Mouse (Mus musculus) C2C12 (cell line): ENCODE results near the gene Rsu1. TPM values are rescaled to one million over a fixed set of nuclear protein-coding genes. Genes with fewer than 3 reads are reported as not detected.

Source experiments
- H3K27me3 ChIP-seq: one replicate; pipeline ENCODE4 v1.6.1; 2011; ENCODE audit not compliant: control insufficient read depth, insufficient read depth, insufficient read length
- H3K36me3 ChIP-seq: one replicate; pipeline ENCODE4 v1.6.1; 2011; ENCODE audit not compliant: control insufficient read depth, insufficient read depth
- H3K4me3 ChIP-seq: one replicate; pipeline ENCODE4 v1.5.1; 2011; ENCODE audit warnings: mild to moderate bottlenecking, control low read depth; ENCODE audit not compliant: poor library complexity, insufficient read depth, severe bottlenecking
- H3K79me2 ChIP-seq: one replicate; pipeline ENCODE4 v1.6.1; 2011; ENCODE audit not compliant: control insufficient read depth, insufficient read depth
- H3K79me3 ChIP-seq: one replicate; pipeline ENCODE4 v1.6.1; 2011; ENCODE audit warnings: low read depth, control low read depth
- H3ac ChIP-seq: one replicate; pipeline ENCODE3; 2011; ENCODE audit warnings: low read depth; ENCODE audit not compliant: control insufficient read depth, insufficient read length
- CEBPB ChIP-seq: IDR thresholded peaks from one replicate; pipeline ENCODE4 v1.6.1; 2011; ENCODE audit warnings: low read depth, mild to moderate bottlenecking, control low read depth, moderate library complexity
- CTCF ChIP-seq: IDR thresholded peaks from one replicate; pipeline ENCODE4 v1.5.1; 2011; ENCODE audit not compliant: control insufficient read depth, insufficient read depth, insufficient read length
- FOSL1 ChIP-seq: IDR thresholded peaks from one replicate; pipeline ENCODE4 v1.8.0; 2011; ENCODE audit warnings: mild to moderate bottlenecking, low read length; ENCODE audit not compliant: poor library complexity, insufficient read depth, severe bottlenecking
- MAX ChIP-seq: IDR thresholded peaks from one replicate; pipeline ENCODE4 v1.6.1; 2011; ENCODE audit warnings: mild to moderate bottlenecking, control low read depth
- MYOD1 ChIP-seq: IDR thresholded peaks from one replicate; pipeline ENCODE4 v1.6.1; 2011; ENCODE audit warnings: low read depth; ENCODE audit not compliant: control insufficient read depth, insufficient read length
- MYOG ChIP-seq: IDR thresholded peaks from one replicate; pipeline ENCODE4 v1.6.1; 2011; ENCODE audit not compliant: control insufficient read depth, insufficient read length; ENCODE audit errors: extremely low read depth
- USF1 ChIP-seq: IDR thresholded peaks from one replicate; pipeline ENCODE4 v1.6.1; 2011; ENCODE audit warnings: low read depth, mild to moderate bottlenecking, control low read depth, moderate library complexity
- polyA plus RNA-seq: library from polyadenylated mRNA; unstranded; fragments of >200 nt; fragmentation: generic; extraction: Trizol; gene quantifications from one replicate; pipeline ENCODE4 v1.2.1, GENCODE M21; 2012; ENCODE audit warnings: missing spikeins

The Rsu1 gene
- polyA plus RNA-seq, 1 experiment = 104 TPM

DNA sequence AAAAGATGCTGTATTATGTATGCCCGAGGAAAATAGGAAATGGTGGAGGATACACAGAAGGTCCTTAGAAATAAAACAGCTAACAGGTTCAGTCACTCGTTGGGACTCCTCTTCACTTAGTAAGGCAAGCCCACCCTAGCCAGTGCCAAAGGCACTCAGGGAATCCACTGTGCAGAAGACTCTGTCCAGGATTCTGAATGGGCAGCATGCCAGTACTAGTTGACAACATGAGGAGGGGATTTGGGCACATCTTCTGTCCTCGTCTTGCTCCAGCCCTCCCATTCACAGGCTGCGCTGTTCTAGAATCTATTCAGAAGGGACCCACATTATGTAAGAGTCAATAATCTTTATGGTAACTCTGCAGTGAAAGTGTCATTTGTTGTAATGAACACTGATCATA is 181.4 kb downstream of the Rsu1 start:
- Histone ChIP-seq H3K79me3 (no peaks in the 10 kb centered on the region), H3K4me3 (no peak overlapping the region), H3K36me3 (no peaks in the 10 kb centered on the region), H3K79me2 (no peaks in the 10 kb centered on the region), H3K27me3 (no peaks in the 10 kb centered on the region), H3ac (no peak overlapping the region)
- no peak for TF ChIP-seq CEBPB
- TF ChIP-seq FOSL1 = no peak
- TF ChIP-seq MYOG = no peak
- TF ChIP-seq MAX = no peak
- no peak for TF ChIP-seq CTCF
- TF ChIP-seq USF1 = no peak
- TF ChIP-seq MYOD1 = no peak

GRCm38 (mm10) chr2:13088266-13088665 is 182.9 kb downstream of the Rsu1 start:
- no peaks in the 10 kb centered on the region for H3K79me2 ChIP-seq
- TF ChIP-seq FOSL1 = no peak
- TF ChIP-seq MYOG = no peak
- no peak for TF ChIP-seq CEBPB
- no peak for TF ChIP-seq MAX
- no peak for TF ChIP-seq USF1
- no peak for TF ChIP-seq CTCF
- TF ChIP-seq MYOD1 = no peak
- no peaks in the 10 kb centered on the region for H3K79me3 ChIP-seq
- no peaks in the 10 kb centered on the region for H3K36me3 ChIP-seq
- no peaks in the 10 kb centered on the region for H3K27me3 ChIP-seq
- no peak overlapping the region for H3ac ChIP-seq
- H3K4me3 ChIP-seq = no peak overlapping the region

GRCm38 (mm10) chr2:13087811-13088210 is 183.4 kb downstream of the Rsu1 start:
- Histone ChIP-seq H3K79me2 (no peaks in the 10 kb centered on the region), H3K79me3 (no peaks in the 10 kb centered on the region), H3ac (no peak overlapping the region), H3K4me3 (no peak overlapping the region), H3K36me3 (no peaks in the 10 kb centered on the region), H3K27me3 (no peaks in the 10 kb centered on the region)
- no peak for TF ChIP-seq CTCF
- TF ChIP-seq CEBPB = no peak
- no peak for TF ChIP-seq MAX
- no peak for TF ChIP-seq FOSL1
- no peak for TF ChIP-seq USF1
- TF ChIP-seq MYOG = no peak
- TF ChIP-seq MYOD1 = no peak

GRCm38 (mm10) chr2:13084223-13084622 is 187.0 kb downstream of the Rsu1 start:
- TF ChIP-seq CEBPB (no peak), MYOD1 (no peak), CTCF (no peak), FOSL1 (no peak), MYOG (no peak), MAX (no peak), USF1 (no peak)
- Histone ChIP-seq H3K4me3 (no peak overlapping the region), H3K79me2 (no peaks in the 10 kb centered on the region), H3K79me3 (no peaks in the 10 kb centered on the region), H3ac (no peak overlapping the region), H3K36me3 (no peaks in the 10 kb centered on the region), H3K27me3 (no peaks in the 10 kb centered on the region)

DNA sequence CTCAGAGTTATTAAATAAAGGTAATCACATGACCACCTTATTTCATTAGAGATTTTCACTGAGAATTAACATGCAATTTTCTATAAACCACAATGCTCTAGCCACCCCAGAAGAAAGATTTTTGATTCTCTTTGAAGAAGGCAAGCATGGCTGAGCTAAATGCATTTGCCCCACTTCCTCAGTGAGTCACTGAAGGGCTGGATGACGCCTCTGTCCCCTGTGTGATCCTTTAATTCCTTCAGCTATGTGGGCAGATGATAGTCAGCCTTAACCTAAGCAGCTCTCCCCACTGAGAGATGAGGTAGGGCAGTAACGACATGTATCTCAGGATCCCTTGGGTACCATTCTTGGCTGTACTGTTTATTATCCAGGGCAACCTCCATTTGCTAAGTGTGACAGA is 190.7 kb downstream of the Rsu1 start:
- H3K79me3 ChIP-seq = no peaks in the 10 kb centered on the region
- no peak for TF ChIP-seq CEBPB
- no peak for TF ChIP-seq MYOD1
- TF ChIP-seq MYOG = no peak
- no peak for TF ChIP-seq USF1
- no peak for TF ChIP-seq FOSL1
- TF ChIP-seq MAX = no peak
- no peak for TF ChIP-seq CTCF

GRCm38 (mm10) chr2:13072243-13072642 is 199.0 kb downstream of the Rsu1 start:
- H3K36me3 ChIP-seq = peaks cover 10% of the 10 kb centered on the region
- TF ChIP-seq MYOD1 (no peak), CTCF (no peak), FOSL1 (no peak), CEBPB (no peak)
- H3ac ChIP-seq = no peak overlapping the region

More for the DNA sequence above, 190.7 kb downstream of the Rsu1 start:
- Histone ChIP-seq H3K79me2 (no peaks in the 10 kb centered on the region), H3K36me3 (peaks cover 12% of the 10 kb centered on the region), H3ac (no peak overlapping the region), H3K4me3 (no peak overlapping the region), H3K27me3 (no peaks in the 10 kb centered on the region)

More at GRCm38 (mm10) chr2:13072243-13072642, 199.0 kb downstream of the Rsu1 start:
- Histone ChIP-seq H3K27me3 (no peaks in the 10 kb centered on the region), H3K4me3 (no peak overlapping the region), H3K79me3 (no peaks in the 10 kb centered on the region), H3K79me2 (no peaks in the 10 kb centered on the region)
